Mouse (Mus musculus): Measurements from ENCODE around the gene Gm5134. TPM values are rescaled to one million over a fixed set of nuclear protein-coding genes. Genes with fewer than 3 reads are reported as not detected.
A peak's percentile ranks its signal among the peaks of the same experiment; 100 is the strongest.

Gm5134 gene
- polyA plus RNA-seq, 1 experiment from 2014 or later: not detected

DNA sequence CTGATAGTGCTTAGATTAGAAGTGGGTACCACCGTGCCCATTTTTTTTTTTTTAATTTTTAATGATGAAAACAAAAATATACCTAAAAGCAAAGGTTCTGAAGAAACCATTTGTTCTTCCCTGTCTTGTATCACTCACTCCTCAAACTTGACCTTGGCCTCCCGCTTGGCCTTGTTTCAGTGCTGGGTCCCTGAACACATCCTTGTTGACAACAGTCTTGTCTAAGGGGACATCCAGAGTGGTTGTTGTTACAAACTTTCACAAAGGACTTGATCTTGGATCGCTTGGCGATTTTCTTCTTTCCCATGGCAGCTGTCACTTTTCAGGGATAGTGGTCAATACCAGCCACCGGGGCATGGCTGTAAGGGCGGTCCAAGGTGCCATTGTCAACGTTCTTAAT lies 9.1 kb upstream of the Gm5134 start:
- H3K9me3 ChIP-seq (ENCODE audit: control insufficient read depth, low read length): no peaks in the 10 kb centered on the region
- 93% methylated on average over 7 of the region's 7 CpGs for WGBS
- H3K4me1 ChIP-seq (replicated peaks; ENCODE audit: control insufficient read depth, insufficient read depth, low read length): peaks cover 8% of the 10 kb centered on the region
- H3K27me3 ChIP-seq (replicated peaks; ENCODE audit: control insufficient read depth, insufficient read depth, low read length): peaks cover 7% of the 10 kb centered on the region; the same call in 1 of the 2 replicates
- H3K4me3 ChIP-seq (replicated peaks; ENCODE audit: low read length): no peak overlapping the region
- H3K9ac ChIP-seq (replicated peaks; ENCODE audit: low read depth, low read length): no peak overlapping the region
- no peak overlapping the region for H3K4me2 ChIP-seq (ENCODE audit: low read length)
- H3K27ac ChIP-seq (ENCODE audit: low read length): no peak overlapping the region
- H3K36me3 ChIP-seq (ENCODE audit: control insufficient read depth, insufficient read depth): no peaks in the 10 kb centered on the region
- no peak for ATAC-seq

DNA sequence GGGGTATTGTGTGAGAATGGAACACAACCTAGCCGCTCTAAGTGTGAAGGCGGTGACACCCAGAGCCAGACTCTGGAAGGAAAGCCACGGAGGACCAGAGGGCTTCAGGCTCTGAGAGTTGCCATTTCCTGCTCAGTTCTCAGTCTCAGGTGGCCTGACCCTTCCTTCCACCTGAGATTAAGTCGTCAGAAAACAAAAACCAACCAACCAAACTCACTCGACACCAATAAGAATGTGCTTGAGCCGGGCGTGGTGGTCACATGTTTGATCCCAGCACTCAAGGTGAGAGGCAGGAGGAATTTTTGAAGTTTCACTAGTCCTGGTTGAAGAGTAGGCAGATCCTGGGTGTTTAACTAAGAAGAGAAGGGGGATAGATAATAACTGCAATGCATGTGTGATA lies 8.4 kb upstream of the Gm5134 start:
- Histone ChIP-seq H3K4me1 (replicated peaks; ENCODE audit: control insufficient read depth, insufficient read depth, low read length) (peaks cover 11% of the 10 kb centered on the region), H3K36me3 (ENCODE audit: control insufficient read depth, insufficient read depth) (no peaks in the 10 kb centered on the region), H3K9ac (replicated peaks; ENCODE audit: low read depth, low read length) (no peak overlapping the region), H3K27me3 (replicated peaks; ENCODE audit: control insufficient read depth, insufficient read depth, low read length) (peaks cover 7% of the 10 kb centered on the region; the same call in 1 of the 2 replicates), H3K27ac (ENCODE audit: low read length) (no peak overlapping the region), H3K4me3 (replicated peaks; ENCODE audit: low read length) (no peak overlapping the region), H3K4me2 (ENCODE audit: low read length) (no peak overlapping the region), H3K9me3 (ENCODE audit: control insufficient read depth, low read length) (no peaks in the 10 kb centered on the region)
- ATAC-seq: no peak
- WGBS: 83% methylated on average over 7 of the region's 7 CpGs

DNA sequence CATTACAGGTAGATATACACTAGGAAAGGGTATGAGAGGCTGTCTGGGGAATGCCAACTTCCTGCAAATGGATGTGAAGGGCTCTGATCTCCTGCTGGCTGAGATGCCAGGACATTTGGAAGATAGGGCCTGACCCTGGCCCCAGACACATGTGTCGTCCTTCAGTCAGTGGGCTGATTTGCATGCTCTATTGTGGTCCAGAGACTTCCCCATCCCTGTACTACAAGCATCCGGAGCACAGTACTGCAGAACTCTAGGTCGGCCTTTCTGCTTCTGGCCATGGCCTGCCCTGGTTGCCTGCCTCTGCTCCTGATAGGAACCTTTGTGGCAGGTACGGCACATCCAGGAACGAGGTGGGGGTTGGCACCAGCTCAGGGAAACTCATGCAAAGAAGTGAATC lies 6.2 kb upstream of the Gm5134 start:
- Histone ChIP-seq H3K27ac (ENCODE audit: low read length) (no peak overlapping the region), H3K4me1 (replicated peaks; ENCODE audit: control insufficient read depth, insufficient read depth, low read length) (peaks cover 17% of the 10 kb centered on the region), H3K27me3 (replicated peaks; ENCODE audit: control insufficient read depth, insufficient read depth, low read length) (peaks cover 10% of the 10 kb centered on the region; the same call in 1 of the 2 replicates), H3K4me3 (replicated peaks; ENCODE audit: low read length) (no peak overlapping the region), H3K4me2 (ENCODE audit: low read length) (no peak overlapping the region), H3K36me3 (ENCODE audit: control insufficient read depth, insufficient read depth) (no peaks in the 10 kb centered on the region), H3K9me3 (ENCODE audit: control insufficient read depth, low read length) (no peaks in the 10 kb centered on the region), H3K9ac (replicated peaks; ENCODE audit: low read depth, low read length) (no peak overlapping the region)
- WGBS: 66% methylated on average over 5 of the region's 5 CpGs
- ATAC-seq: no peak

DNA sequence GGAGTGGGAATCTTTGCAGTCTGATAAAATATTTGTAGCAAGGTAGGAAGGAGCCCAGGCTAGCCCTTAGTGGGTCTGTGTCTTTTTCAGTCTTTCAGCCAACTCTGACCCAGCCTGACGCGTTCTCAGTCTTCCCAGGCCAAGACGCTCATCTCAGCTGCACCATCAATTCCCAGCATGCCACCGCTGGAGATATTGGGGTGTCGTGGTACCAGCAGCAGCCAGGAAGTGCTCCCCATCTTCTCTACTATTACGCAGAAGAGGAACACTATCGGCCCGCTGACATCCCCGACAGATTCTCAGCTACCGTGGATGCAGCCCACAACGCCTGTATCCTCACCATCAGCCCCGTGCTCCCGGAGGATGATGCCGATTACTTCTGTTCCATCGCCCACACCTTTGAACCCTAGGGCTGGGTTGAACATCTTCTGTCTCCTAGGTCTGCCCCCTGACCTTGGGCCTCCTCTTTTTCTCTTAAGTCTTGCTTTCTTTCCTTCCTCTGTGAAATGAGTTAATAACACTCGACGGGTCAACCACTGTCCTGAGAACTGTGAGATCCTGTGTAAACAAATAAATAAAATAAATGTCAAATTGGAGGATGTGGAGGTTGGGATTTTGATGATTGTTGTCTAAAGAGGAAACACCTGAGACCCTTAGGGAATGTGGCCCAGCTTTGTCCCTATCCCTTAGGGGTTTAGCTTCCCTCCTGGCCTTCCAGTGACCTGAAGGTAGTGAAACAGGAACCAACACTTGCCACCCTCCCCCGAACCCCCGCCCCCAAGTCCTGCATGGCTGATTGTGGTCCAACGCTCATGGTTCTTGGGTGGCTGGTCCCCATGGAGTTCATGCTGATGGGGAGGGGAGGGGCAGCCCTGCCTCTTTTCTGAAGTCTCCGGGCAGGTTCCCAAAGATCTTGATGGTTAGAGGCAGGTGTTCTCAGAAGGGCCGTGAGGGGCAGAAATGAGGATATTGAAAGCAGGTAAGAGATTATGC lies 5.0 kb upstream of the Gm5134 start:
- WGBS: 85% methylated on average over 22 of the region's 22 CpGs
- Histone ChIP-seq H3K4me2 (ENCODE audit: low read length) (no peak overlapping the region), H3K4me1 (replicated peaks; ENCODE audit: control insufficient read depth, insufficient read depth, low read length) (peaks cover 11% of the 10 kb centered on the region), H3K9me3 (ENCODE audit: control insufficient read depth, low read length) (no peaks in the 10 kb centered on the region), H3K4me3 (replicated peaks; ENCODE audit: low read length) (no peak overlapping the region), H3K36me3 (ENCODE audit: control insufficient read depth, insufficient read depth) (no peaks in the 10 kb centered on the region), H3K27ac (ENCODE audit: low read length) (no peak overlapping the region), H3K9ac (replicated peaks; ENCODE audit: low read depth, low read length) (no peak overlapping the region), H3K27me3 (replicated peaks; ENCODE audit: control insufficient read depth, insufficient read depth, low read length) (peaks cover 12% of the 10 kb centered on the region; the same call in 1 of the 2 replicates)
- no peak for ATAC-seq

DNA sequence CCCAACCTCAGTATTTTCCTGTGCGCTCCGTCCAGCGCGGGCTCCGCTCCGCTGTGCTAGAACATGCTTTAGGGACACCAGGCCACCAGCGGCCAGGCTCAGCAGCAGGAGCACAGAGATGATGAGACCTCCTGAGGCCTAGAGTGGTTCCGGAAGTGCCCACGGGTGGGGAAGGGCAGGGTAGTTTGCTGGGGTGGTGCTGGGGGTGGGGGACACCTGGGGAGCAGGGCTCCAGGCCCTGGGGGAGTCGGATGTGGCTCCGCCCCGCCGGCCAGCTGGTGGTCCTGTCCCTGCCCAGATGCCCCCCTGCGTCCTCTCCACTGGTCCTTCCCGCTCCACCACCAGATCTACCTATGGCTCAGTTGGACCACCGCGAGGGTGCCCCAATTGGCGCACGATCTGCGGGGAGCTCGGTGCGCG lies 3.5 kb upstream of the Gm5134 start:
- peaks cover 8% of the 10 kb centered on the region for H3K4me1 ChIP-seq (replicated peaks; ENCODE audit: control insufficient read depth, insufficient read depth, low read length)
- peak overlapping the region; percentile 65 for H3K4me2 ChIP-seq (ENCODE audit: low read length)
- H3K4me3 ChIP-seq (replicated peaks; ENCODE audit: low read length): peak overlapping the region; percentile 36
- peak overlapping the region; percentile 50 for H3K9ac ChIP-seq (replicated peaks; ENCODE audit: low read depth, low read length)
- H3K27ac ChIP-seq (ENCODE audit: low read length): no peak overlapping the region
- H3K9me3 ChIP-seq (ENCODE audit: control insufficient read depth, low read length): no peaks in the 10 kb centered on the region
- ATAC-seq: peak; percentile 59
- H3K36me3 ChIP-seq (ENCODE audit: control insufficient read depth, insufficient read depth): no peaks in the 10 kb centered on the region
- H3K27me3 ChIP-seq (replicated peaks; ENCODE audit: control insufficient read depth, insufficient read depth, low read length): peaks cover 12% of the 10 kb centered on the region; the same call in 1 of the 2 replicates
- WGBS: 3% methylated on average over 23 of the region's 23 CpGs

DNA sequence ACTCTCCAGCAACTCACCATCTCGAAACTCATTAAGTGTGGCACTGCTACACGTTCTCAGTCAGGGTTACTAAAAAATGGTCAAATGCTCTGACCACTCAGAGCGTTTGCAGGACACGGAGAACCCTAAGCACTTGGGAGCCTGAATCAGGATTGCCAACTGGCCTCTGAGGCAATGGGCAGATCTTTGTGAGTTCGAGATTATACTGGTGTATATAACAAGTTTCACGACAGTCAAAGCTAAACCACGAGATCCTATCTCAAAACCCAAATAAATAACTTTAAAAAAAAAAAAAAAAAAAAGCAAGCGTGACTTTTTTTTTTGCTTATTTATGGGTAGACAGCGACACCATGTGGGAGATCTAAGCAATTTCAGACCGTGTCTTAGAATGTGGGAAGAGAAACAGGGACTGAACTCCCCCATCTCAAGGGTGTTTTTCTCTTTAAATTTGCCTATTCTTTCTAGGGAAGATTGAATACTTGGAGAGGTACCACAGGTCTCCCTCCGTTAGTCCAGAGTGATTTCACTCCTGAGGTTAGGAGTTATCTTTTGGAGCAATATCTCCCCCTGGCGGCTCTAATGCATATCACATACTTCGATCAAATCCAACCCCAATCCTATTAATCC lies 2.8 kb upstream of the Gm5134 start:
- H3K4me1 ChIP-seq (replicated peaks; ENCODE audit: control insufficient read depth, insufficient read depth, low read length): peaks cover 8% of the 10 kb centered on the region
- H3K27me3 ChIP-seq (replicated peaks; ENCODE audit: control insufficient read depth, insufficient read depth, low read length): peaks cover 12% of the 10 kb centered on the region; the same call in 1 of the 2 replicates
- H3K27ac ChIP-seq (ENCODE audit: low read length): no peak overlapping the region
- peak; percentile 31 for ATAC-seq
- H3K9me3 ChIP-seq (ENCODE audit: control insufficient read depth, low read length): no peaks in the 10 kb centered on the region
- peak overlapping the region; percentile 36 for H3K4me3 ChIP-seq (replicated peaks; ENCODE audit: low read length)
- 4% methylated on average over 13 of the region's 13 CpGs for WGBS
- peak overlapping the region; percentile 65 for H3K4me2 ChIP-seq (ENCODE audit: low read length)
- no peak overlapping the region; the same call in 1 of the 2 replicates for H3K9ac ChIP-seq (replicated peaks; ENCODE audit: low read depth, low read length)
- H3K36me3 ChIP-seq (ENCODE audit: control insufficient read depth, insufficient read depth): no peaks in the 10 kb centered on the region

DNA sequence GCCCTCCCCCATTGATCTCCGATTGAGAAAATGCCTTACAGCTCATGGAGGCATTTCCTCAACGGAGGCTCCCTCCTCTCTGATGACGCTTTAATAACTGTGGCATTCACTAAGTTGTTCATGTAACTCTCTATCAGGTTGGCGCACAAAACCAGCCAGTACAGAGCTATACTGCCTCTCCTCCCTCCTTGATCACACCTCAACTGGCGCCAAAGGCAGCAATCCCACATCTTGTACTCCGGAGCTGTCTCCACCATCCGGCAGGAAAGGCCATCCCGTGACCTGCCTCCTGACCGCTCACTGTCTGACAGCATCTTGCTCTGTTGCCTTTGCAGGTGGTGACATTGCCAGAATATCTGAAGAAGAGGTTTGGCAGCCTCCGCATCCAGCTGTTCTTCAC lies 19.5 kb downstream of the Gm5134 start:
- no peak for ATAC-seq
- Histone ChIP-seq H3K4me1 (replicated peaks; ENCODE audit: control insufficient read depth, insufficient read depth, low read length) (peaks cover 5% of the 10 kb centered on the region), H3K9ac (replicated peaks; ENCODE audit: low read depth, low read length) (no peak overlapping the region), H3K27ac (ENCODE audit: low read length) (no peak overlapping the region), H3K9me3 (ENCODE audit: control insufficient read depth, low read length) (no peaks in the 10 kb centered on the region), H3K4me2 (ENCODE audit: low read length) (no peak overlapping the region), H3K36me3 (ENCODE audit: control insufficient read depth, insufficient read depth) (no peaks in the 10 kb centered on the region), H3K4me3 (replicated peaks; ENCODE audit: low read length) (no peak overlapping the region), H3K27me3 (replicated peaks; ENCODE audit: control insufficient read depth, insufficient read depth, low read length) (no peaks in the 10 kb centered on the region)
- 90% methylated on average over 10 of the region's 10 CpGs for WGBS

DNA sequence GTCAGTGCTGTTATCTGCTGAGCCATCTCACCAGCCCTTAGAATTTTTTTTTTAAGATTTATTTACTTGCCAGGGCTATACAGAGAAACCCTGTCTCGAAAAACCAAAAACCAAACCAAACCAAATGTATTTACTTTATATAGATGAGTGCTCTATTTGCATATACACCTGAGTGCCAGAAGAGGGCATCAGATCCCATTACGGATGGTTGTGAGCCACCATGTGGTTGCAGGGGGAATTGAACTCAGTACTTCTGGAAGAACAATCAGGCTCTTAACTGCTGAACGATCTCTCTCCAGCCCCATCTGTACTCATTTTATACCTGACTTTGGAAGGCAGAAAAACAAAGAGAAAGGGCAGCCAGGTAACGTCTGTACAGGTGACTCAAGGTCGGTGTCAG lies 20.9 kb downstream of the Gm5134 start:
- ATAC-seq: no peak
- Histone ChIP-seq H3K4me2 (ENCODE audit: low read length) (no peak overlapping the region), H3K27ac (ENCODE audit: low read length) (no peak overlapping the region), H3K36me3 (ENCODE audit: control insufficient read depth, insufficient read depth) (no peaks in the 10 kb centered on the region), H3K4me1 (replicated peaks; ENCODE audit: control insufficient read depth, insufficient read depth, low read length) (peaks cover 5% of the 10 kb centered on the region), H3K27me3 (replicated peaks; ENCODE audit: control insufficient read depth, insufficient read depth, low read length) (no peaks in the 10 kb centered on the region), H3K9me3 (ENCODE audit: control insufficient read depth, low read length) (no peaks in the 10 kb centered on the region), H3K4me3 (replicated peaks; ENCODE audit: low read length) (no peak overlapping the region), H3K9ac (replicated peaks; ENCODE audit: low read depth, low read length) (no peak overlapping the region)
- 78% methylated on average over 5 of the region's 5 CpGs for WGBS

DNA sequence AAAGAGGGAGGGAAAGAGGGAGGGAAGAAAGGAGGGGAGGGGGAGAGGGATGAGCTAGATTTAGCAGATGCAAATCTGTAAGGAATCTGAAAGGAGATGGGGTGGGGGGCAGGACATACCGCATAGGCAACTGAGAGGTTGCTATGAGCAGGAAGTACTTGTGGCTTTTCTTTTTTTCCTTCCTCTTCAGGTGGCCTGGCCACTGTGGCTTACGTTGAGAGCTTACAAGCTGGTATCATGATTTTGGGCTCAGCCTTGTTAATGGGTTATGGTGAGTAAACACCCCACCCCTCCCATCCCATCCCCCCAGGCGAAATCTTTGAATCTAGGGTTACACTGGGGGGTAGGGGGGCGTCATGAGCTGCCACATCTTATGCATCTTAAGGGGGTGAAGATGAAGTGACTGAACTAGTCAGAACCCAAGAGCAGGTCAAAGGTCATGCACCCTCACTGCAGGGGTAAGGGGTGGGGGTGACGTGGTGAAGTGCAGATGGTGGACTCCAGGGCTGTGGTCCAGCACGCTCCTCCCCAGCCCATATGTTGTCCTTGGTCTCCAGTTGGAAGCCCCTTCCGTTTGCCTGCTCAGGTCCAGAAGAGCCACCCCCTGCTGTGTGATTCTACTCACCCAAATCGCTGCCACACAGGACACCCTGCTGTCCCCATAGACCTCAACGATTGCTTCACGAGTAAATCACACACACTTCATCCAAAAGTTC lies 24.0 kb downstream of the Gm5134 start:
- Histone ChIP-seq H3K4me2 (ENCODE audit: low read length) (no peak overlapping the region), H3K4me3 (replicated peaks; ENCODE audit: low read length) (no peak overlapping the region), H3K27me3 (replicated peaks; ENCODE audit: control insufficient read depth, insufficient read depth, low read length) (no peaks in the 10 kb centered on the region), H3K27ac (ENCODE audit: low read length) (no peak overlapping the region), H3K4me1 (replicated peaks; ENCODE audit: control insufficient read depth, insufficient read depth, low read length) (peaks cover 5% of the 10 kb centered on the region), H3K36me3 (ENCODE audit: control insufficient read depth, insufficient read depth) (no peaks in the 10 kb centered on the region), H3K9me3 (ENCODE audit: control insufficient read depth, low read length) (no peaks in the 10 kb centered on the region), H3K9ac (replicated peaks; ENCODE audit: low read depth, low read length) (no peak overlapping the region)
- ATAC-seq: no peak
- 45% methylated on average over 10 of the region's 10 CpGs for WGBS
